Mouse (Mus musculus) midbrain, embryonic 14.5 days (tissue): ENCODE data around the gene Urgcp. TPM values are rescaled to one million over a fixed set of nuclear protein-coding genes. Genes with fewer than 3 reads are reported as not detected.

ENCODE experiments used
- ATAC-seq: fragments of 200-750 bp; cut with Nextera tagmentation; 2 replicates; pipeline ENCODE4 v1.8.0; 2017; ENCODE audit warnings: moderate number of reproducible peaks, moderate library complexity; ENCODE audit not compliant: low FRiP score, low TSS enrichment
- DNase-seq: peaks from one replicate; pipeline ENCODE4 v3.0.0-alpha.2; 2015
- H3K27ac ChIP-seq: fragments of 300-500 bp; sonication (generic); replicated peaks from 2 replicates; pipeline ENCODE4 v1.5.1; 2014; ENCODE audit warnings: mild to moderate bottlenecking, low read depth, low read length, moderate library complexity
- H3K27me3 ChIP-seq: fragments of 300-500 bp; sonication (generic); 2 replicates; pipeline ENCODE4 v1.6.1; 2014; ENCODE audit warnings: low read length, control low read depth, mixed read lengths; ENCODE audit not compliant: control insufficient read depth, insufficient read depth
- H3K36me3 ChIP-seq: fragments of 300-500 bp; sonication (generic); 2 replicates; pipeline ENCODE4 v1.6.1; 2014; ENCODE audit warnings: low read length, control low read depth; ENCODE audit not compliant: control insufficient read depth, insufficient read depth
- H3K4me1 ChIP-seq: fragments of 300-500 bp; sonication (generic); 2 replicates; pipeline ENCODE4 v1.6.1; 2014; ENCODE audit warnings: mild to moderate bottlenecking, antibody characterized with exemption, low read length, control low read depth; ENCODE audit not compliant: control insufficient read depth, insufficient read depth
- H3K4me2 ChIP-seq: fragments of 300-500 bp; sonication (generic); 2 replicates; pipeline ENCODE4 v1.6.1; 2014; ENCODE audit warnings: mild to moderate bottlenecking, low read length, moderate library complexity
- H3K4me3 ChIP-seq: fragments of 300-500 bp; sonication (generic); replicated peaks from 2 replicates; pipeline ENCODE4 v1.5.1; 2014; ENCODE audit warnings: low read depth, low read length
- H3K9ac ChIP-seq: fragments of 300-500 bp; sonication (generic); replicated peaks from 2 replicates; pipeline ENCODE4 v1.6.1; 2014; ENCODE audit warnings: mild to moderate bottlenecking, low read length, moderate library complexity
- H3K9me3 ChIP-seq: fragments of 300-500 bp; sonication (generic); 2 replicates; pipeline ENCODE4 v1.6.1; 2016; ENCODE audit warnings: low read length, control low read depth, mixed read lengths; ENCODE audit not compliant: control insufficient read depth
- WGBS: fragments of 180-500 bp; shearing (Covaris S2); extraction: QIAGEN DNeasy Blood & Tissue Kit; methylation state at CpG from one replicate; pipeline ENCODE4 v1.1.7; 2014; 5-methylcytosine and 5-hydroxymethylcytosine counted together
- polyA plus RNA-seq: library from polyadenylated mRNA; unstranded; fragments of >200 nt; fragmentation: Nextera tagmentation; extraction: Ambion mirVana; gene quantifications from 2 replicates; pipeline ENCODE4 v1.2.1, GENCODE M21; 2014

Gene Urgcp
- polyA plus RNA-seq, 1 experiment from 2014 or later: 23.9 TPM

- WGBS: 75% methylated on average over 2 of the region's 2 CpGs
- no peak for DNase-seq
- Histone ChIP-seq H3K27ac (no peak overlapping the region), H3K4me2 (no peak overlapping the region), H3K4me3 (no peak overlapping the region), H3K4me1 (peaks cover 6% of the 10 kb centered on the region), H3K9me3 (no peaks in the 10 kb centered on the region), H3K9ac (no peak overlapping the region), H3K27me3 (no peaks in the 10 kb centered on the region), H3K36me3 (peaks cover 19% of the 10 kb centered on the region)
- ATAC-seq: no peak
These were observed 60.9 kb downstream of the Urgcp start for GRCm38 (mm10) chr11:5701300-5701699.

- no peaks in the 10 kb centered on the region for H3K9me3 ChIP-seq
- H3K4me3 ChIP-seq: no peak overlapping the region
- H3K4me1 ChIP-seq: peaks cover 1% of the 10 kb centered on the region
- DNase-seq (no peak), ATAC-seq (no peak)
- WGBS: 88% methylated on average over 7 of the region's 7 CpGs
- H3K27ac ChIP-seq: no peak overlapping the region
- no peak overlapping the region for H3K4me2 ChIP-seq
- H3K9ac ChIP-seq: no peak overlapping the region
- peaks cover 19% of the 10 kb centered on the region for H3K36me3 ChIP-seq
- no peaks in the 10 kb centered on the region for H3K27me3 ChIP-seq
These were observed 61.4 kb downstream of the Urgcp start for GRCm38 (mm10) chr11:5700808-5701207.

GRCm38 (mm10) chr11:5691775-5692174 is 70.4 kb downstream of the Urgcp start:
- DNase-seq (peak; percentile 67), ATAC-seq (no peak)
- Histone ChIP-seq H3K36me3 (no peaks in the 10 kb centered on the region), H3K9me3 (no peaks in the 10 kb centered on the region), H3K4me3 (no peak overlapping the region), H3K27ac (no peak overlapping the region), H3K4me1 (no peaks in the 10 kb centered on the region), H3K9ac (no peak overlapping the region), H3K27me3 (no peaks in the 10 kb centered on the region), H3K4me2 (no peak overlapping the region)
- WGBS: 39% methylated on average over 7 of the region's 7 CpGs

- 33% methylated on average over 7 of the region's 7 CpGs for WGBS
- Histone ChIP-seq H3K27me3 (no peaks in the 10 kb centered on the region), H3K27ac (no peak overlapping the region), H3K4me2 (no peak overlapping the region), H3K4me3 (no peak overlapping the region), H3K4me1 (no peaks in the 10 kb centered on the region), H3K36me3 (no peaks in the 10 kb centered on the region), H3K9me3 (no peaks in the 10 kb centered on the region), H3K9ac (no peak overlapping the region)
- ATAC-seq (no peak), DNase-seq (no peak)
These were observed 77.9 kb downstream of the Urgcp start for GRCm38 (mm10) chr11:5684283-5684682.

- no peaks in the 10 kb centered on the region for H3K4me1 ChIP-seq
- WGBS: 78% methylated on average over 6 of the region's 6 CpGs
- no peak overlapping the region for H3K4me3 ChIP-seq
- ATAC-seq (no peak), DNase-seq (no peak)
- no peak overlapping the region for H3K9ac ChIP-seq
- H3K9me3 ChIP-seq: no peaks in the 10 kb centered on the region
- H3K27ac ChIP-seq: no peak overlapping the region
- no peak overlapping the region for H3K4me2 ChIP-seq
- H3K36me3 ChIP-seq: no peaks in the 10 kb centered on the region
- H3K27me3 ChIP-seq: no peaks in the 10 kb centered on the region
These were observed 79.6 kb downstream of the Urgcp start for GRCm38 (mm10) chr11:5682541-5682940.

Other genes starting within 250 kb of the Urgcp start
- gene Xbp1, start 241.7 kb downstream of the Urgcp start, polyA plus RNA-seq: 130 and 138 TPM in 2 replicates
- gene Ccdc117, start 220.2 kb downstream of the Urgcp start, polyA plus RNA-seq: 9.2 and 14.8 TPM in 2 replicates
- gene Ankrd36, start 192.7 kb downstream of the Urgcp start, polyA plus RNA-seq: not detected in 2 replicates
- 180 and 218 TPM in 2 replicates for gene Mrps24, start 46.7 kb downstream of the Urgcp start, polyA plus RNA-seq
- 145 and 148 TPM in 2 replicates for gene Dbnl, start 26.1 kb upstream of the Urgcp start, polyA plus RNA-seq
- 2.1 and 2.3 TPM in 2 replicates for gene Pgam2, start 41.4 kb upstream of the Urgcp start, polyA plus RNA-seq
- gene Polm, start 75.6 kb upstream of the Urgcp start, polyA plus RNA-seq: 4.9 and 5.2 TPM in 2 replicates
- gene Aebp1, start 99.6 kb upstream of the Urgcp start, polyA plus RNA-seq: 0.23 and 8.5 TPM in 2 replicates
- 42.5 and 46.6 TPM in 2 replicates for gene Pold2, start 115.9 kb upstream of the Urgcp start, polyA plus RNA-seq
- not detected in 2 replicates for gene Myl7, start 136.4 kb upstream of the Urgcp start, polyA plus RNA-seq
- gene Gck, start 187.7 kb upstream of the Urgcp start, polyA plus RNA-seq: 5.9 and 9.8 TPM in 2 replicates
- 40.5 and 57.6 TPM in 2 replicates for gene Ykt6, start 193.3 kb upstream of the Urgcp start, polyA plus RNA-seq